Mouse (Mus musculus) adrenal gland, postnatal 14 days (tissue): Measurements from ENCODE around the gene 6330409D20Rik. TPM values are rescaled to one million over a fixed set of nuclear protein-coding genes. Genes with fewer than 3 reads are reported as not detected.

Source experiments
- DNase-seq: peaks from one replicate; pipeline ENCODE4 v3.0.0; 2021; ENCODE audit warnings: mixed read lengths
- total RNA-seq: library from RNA; stranded (reverse); gene quantifications from 2 replicates; pipeline ENCODE4 v1.2.3, GENCODE M21; 2021

Gene 6330409D20Rik
- total RNA-seq, 1 experiment from 2014 or later: not detected

GRCm38 (mm10) chr2:32724149-32724548 is 16.7 kb downstream of the 6330409D20Rik start:
- no peak for DNase-seq

GRCm38 (mm10) chr2:32722581-32722980 is 18.2 kb downstream of the 6330409D20Rik start:
- DNase-seq: no peak

DNA sequence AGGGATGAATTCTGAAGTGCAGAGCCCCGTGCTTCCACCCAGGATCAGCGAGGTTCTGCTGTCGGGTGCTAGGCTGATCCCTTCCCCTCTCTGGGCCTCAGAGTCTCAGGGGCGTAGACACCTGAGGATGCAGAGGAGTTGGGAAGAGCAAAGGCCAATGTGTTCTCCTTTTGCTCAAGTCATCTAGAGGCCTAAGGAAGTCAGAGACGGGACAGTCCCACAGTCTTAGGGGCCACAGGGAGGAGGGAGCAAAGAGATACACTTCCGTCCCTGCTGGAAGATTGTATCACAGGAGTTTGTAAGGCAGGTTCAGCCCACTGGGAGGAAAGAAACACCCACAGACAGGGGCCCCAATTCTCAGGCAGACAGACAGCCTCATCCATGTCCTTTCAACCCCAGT is 18.8 kb downstream of the 6330409D20Rik start:
- DNase-seq: no peak

DNA sequence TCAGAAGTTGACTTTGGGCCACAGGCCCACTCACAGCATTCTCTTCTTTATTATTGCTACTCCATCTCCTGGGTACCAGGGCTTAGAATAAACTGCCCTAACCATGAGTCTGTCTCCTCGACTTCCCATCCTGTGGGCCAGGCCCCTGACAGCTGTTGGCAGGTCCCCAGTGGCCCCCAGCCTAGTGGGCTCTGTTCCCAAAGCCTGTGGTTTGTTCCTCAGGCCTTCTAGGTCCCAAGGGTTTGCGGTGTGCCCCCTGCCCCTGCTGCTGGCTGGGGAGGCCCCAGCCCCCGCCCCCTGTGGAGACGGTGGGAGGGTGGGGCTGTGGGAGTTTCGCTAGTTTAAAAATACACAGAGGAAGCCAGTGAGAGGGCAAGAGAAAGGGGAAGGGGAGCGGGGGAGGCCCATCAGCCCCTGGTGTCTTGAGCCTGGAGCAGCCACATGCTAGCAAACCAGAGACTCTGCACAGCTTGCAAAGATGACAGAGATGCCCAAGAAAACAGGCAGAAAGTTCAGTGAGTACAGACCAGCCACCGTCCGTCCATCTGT is 20.1 kb downstream of the 6330409D20Rik start, which contains the start of gene Sh2d3c:
Gene Sh2d3c (plus strand): TSS at position 375 of the 549 bp plus-strand sequence.
- DNase-seq: no peak

- no peak for DNase-seq
Observed at GRCm38 (mm10) chr2:32720053-32720452, 20.8 kb downstream of the 6330409D20Rik start.

- DNase-seq: no peak
Observed at GRCm38 (mm10) chr2:32718761-32719160, 22.1 kb downstream of the 6330409D20Rik start.

- DNase-seq: peak; percentile 64
Observed at GRCm38 (mm10) chr2:32714987-32715425, 25.8 kb downstream of the 6330409D20Rik start.

- DNase-seq: peak; percentile 9
Observed at GRCm38 (mm10) chr2:32714117-32714986, 26.5 kb downstream of the 6330409D20Rik start.

- DNase-seq: peak; percentile 96
Observed at GRCm38 (mm10) chr2:32712934-32713817, 27.6 kb downstream of the 6330409D20Rik start, which contains the start of gene Cdk9. TSS of gene Cdk9 (minus strand) at chr2:32713076.

DNA sequence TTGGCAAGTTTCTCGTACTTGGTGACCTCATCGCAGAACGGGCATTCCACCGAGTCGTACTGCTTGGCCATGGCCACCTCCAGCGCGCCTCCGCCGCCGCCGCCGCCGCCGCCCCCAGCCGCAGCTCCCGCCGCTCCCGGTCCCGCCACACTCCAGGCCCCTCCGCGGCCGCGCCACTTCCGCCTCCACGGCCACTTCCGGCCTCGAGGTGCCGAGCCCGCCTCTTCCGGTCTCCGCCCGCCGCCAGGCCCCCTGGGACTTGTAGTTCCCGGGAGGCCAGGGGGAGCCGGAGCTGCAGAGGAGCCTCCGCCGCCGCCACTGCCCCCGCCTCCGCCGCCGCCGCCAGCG is 28.3 kb downstream of the 6330409D20Rik start:
- peak; percentile 97 for DNase-seq

- peak; percentile 92 for DNase-seq
Observed at GRCm38 (mm10) chr2:32712108-32712551, 28.7 kb downstream of the 6330409D20Rik start.

- DNase-seq: no peak
Observed at GRCm38 (mm10) chr2:32711301-32712056, 29.3 kb downstream of the 6330409D20Rik start.

DNA sequence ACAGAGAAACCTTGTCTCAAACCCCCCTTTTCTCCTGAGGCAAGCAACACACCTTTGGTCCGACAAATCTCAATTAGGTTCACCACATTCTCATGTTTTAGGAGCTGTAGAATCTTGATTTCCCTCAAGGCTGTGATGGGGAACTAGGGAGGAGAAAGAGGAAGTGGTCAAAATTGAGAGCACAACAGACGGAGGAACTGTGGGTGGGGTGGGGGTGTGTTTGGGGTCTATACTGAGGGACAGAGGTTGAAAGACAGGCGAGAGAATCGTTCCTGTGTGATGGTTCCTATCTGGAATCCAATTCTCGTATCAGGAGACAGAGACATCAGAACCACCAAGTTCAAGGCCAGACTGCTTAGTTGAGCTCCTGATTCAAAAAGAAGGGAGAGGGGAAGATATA is 30.4 kb downstream of the 6330409D20Rik start:
- DNase-seq: no peak

DNA sequence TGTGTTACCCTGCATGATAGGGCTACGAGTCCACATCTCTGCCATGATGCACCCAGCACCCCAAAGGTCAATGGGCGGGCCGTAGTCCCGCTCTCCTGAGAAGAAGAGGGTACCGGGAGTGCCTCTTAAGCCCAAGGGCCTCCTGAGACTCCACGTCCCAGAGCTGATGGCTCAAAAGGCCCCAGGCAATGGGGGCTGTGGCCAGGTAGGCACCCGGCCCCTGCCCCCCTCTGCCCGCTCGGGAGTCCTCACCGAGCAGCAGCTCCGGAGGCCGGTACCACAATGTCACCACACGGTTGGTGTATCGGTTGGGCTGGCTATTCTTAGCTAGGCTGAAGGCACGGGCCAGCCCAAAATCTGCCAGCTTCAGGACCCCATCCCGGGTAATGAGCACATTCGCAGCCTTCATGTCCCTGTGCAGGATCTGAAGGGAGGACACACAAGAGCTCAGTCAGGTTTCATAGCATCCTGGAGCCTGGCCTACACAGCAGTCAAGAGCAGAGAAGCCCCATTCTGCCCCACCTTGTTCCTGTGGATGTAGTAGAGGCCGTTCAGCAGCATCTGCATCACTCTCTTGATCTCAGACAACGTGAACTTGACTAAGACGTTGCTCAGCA is 31.2 kb downstream of the 6330409D20Rik start:
- DNase-seq: no peak

GRCm38 (mm10) chr2:32708643-32709042 is 32.2 kb downstream of the 6330409D20Rik start:
- DNase-seq: peak; percentile 83

DNA sequence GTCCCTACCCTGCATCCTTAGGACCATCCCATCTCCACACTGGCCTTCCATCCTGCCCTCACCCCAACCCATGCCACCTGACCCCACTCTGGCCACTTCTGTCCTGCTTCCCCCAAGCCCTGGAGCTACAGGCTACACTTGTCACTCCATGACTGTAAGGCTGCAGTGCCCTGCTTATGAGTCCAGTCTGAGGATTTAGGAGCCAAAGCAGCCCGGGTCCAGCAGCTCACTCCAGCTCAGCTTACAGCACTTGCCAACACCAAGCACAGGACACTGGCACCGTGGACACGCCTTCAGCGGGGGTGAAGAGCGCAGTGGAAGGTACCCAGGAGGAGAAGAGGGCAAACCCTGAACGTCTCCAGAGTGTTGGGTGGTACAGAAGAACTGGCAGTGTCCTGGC is 33.8 kb downstream of the 6330409D20Rik start:
- no peak for DNase-seq

GRCm38 (mm10) chr2:32705018-32705417 is 35.8 kb downstream of the 6330409D20Rik start:
- DNase-seq: no peak

DNA sequence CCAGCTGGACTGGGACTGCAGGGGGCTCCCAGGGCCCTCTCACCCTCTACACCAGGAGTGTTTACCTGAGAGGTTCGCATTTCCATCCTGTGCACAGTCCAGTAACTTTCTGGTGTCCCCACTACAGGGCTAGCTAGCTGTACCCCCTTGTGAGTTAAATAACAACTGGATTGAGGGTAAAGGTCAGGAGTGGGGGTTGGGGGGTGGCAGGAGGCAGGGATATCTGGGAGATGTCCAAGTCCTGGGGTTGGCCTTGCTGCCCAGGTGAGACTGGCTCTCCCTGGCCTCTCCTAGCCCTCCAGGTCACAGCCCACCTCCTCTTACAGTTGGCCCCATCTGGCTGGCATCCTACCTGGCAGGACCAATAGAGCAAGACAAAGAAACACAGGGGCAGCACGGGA is 36.8 kb downstream of the 6330409D20Rik start, which contains the start of gene Fpgs:
Gene Fpgs (minus strand): TSS at position 125 of the 401 bp plus-strand sequence.
- DNase-seq: peak; percentile 17

- no peak for DNase-seq
Observed at GRCm38 (mm10) chr2:32703046-32703445, 37.8 kb downstream of the 6330409D20Rik start.

- DNase-seq: peak; percentile 18
Observed at GRCm38 (mm10) chr2:32700966-32701743, 39.7 kb downstream of the 6330409D20Rik start.
